Mouse (Mus musculus) gastrocnemius, postnatal 25 days (tissue): ENCODE data around the gene Cbx1. TPM values are rescaled to one million over a fixed set of nuclear protein-coding genes. Genes with fewer than 3 reads are reported as not detected.
"Not testable (repeated sequence)": the region's sequence is repeated elsewhere in the genome, so short reads cannot be mapped to it uniquely, and the experiment has no call there.

Experiments
- DNase-seq: peaks from one replicate; pipeline ENCODE4 v3.0.0; 2022
- total RNA-seq, 2 experiments: library from RNA; stranded (reverse); gene quantifications; 1 replicate in 1 of 2; 2 replicates in 1 of 2; pipeline ENCODE4 v1.2.3; 2021

Cbx1 gene
- total RNA-seq, 2 experiments from 2014 or later, result 32.8 to 34.6 TPM

DNA sequence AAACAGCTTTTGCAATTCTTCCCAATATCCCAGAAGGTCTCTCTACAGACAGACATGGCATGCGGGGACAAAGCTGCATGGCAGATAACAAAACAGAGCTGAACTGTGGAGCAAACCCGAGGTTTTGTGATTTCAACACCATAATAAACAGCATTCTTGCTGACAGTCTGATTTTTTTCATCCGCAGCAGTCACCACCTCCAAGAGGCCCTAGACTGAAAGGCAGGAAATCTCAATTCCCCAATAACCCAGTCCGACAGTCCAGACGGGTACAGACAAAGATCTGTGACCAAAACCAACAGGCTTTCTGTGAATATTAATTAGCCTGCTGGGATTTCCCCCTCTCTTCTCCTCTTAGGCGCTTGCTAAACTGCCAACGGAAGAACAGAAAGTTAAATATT lies 13.3 kb upstream of the Cbx1 start:
- DNase-seq, result no peak

DNA sequence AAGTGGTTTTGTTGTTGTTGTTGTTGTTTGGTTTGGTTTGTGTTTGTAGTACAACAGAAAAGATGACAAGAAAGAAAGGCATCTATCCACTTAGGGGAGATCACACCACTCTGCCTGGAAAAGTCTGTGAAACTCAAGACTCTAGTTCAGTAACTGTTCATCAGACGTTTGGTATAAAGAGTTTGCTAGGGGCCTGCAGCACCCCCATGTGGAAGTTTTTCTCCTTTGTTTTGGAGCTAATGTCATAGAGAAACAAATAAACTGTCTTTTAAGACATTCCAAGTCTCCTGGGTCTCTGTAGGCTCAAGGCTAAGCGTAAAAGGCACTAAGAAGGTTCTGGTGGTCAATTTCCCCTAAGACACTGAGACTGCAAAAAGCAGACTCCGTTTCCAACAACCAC lies 12.9 kb upstream of the Cbx1 start:
- DNase-seq, result no peak

DNA sequence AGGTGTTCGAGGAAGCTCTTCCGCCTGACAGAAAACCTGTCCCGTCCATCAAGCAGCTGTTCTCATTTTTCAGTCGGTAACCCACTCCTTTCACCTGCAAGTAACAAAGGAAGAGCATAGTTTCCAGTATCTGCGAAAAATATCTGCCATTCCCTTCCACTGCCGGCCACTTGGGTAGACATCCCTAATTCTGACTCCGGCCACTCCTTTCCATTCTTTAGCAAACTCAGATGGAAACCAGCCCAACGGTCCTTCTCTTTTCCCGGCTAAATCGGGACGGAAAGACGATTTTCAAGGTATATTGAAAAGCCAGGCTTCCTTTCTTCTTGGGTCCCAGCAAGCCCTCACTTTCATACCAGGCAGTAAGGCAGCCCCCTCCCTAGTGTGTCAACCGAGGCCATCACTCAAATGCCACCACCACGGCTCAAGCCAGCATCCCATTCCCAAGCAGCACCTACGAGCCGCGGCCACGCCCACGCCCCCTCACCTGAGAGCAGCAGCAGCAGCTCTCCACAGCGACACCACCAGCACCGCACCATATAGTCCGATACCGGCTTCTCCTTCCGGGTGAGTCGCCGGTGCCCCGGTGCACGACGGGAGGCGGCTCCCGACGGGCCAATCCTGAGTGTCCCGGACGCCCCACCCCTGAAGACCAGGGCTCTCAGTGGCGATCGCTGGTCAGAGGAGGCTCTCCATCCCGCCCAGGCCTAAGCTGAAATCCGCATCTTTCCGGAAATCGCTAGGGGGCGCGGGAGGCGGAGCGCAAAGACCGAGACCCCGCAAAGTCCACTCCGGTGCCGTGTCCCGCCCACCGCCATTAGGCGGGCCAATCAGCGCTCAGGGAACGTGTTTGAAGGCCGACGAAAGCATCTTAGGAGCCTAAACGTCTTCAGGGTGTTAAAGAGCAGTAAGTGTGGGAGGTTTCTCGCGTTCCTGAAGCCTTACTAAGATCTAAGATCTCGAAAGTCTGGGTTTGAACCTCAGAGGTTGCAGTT lies 11.7 kb upstream of the Cbx1 start, which contains the start of gene Snx11:
Snx11 (minus strand) TSS at position 592 of the 995 bp plus-strand sequence.
- DNase-seq, result peak; percentile 100

DNA sequence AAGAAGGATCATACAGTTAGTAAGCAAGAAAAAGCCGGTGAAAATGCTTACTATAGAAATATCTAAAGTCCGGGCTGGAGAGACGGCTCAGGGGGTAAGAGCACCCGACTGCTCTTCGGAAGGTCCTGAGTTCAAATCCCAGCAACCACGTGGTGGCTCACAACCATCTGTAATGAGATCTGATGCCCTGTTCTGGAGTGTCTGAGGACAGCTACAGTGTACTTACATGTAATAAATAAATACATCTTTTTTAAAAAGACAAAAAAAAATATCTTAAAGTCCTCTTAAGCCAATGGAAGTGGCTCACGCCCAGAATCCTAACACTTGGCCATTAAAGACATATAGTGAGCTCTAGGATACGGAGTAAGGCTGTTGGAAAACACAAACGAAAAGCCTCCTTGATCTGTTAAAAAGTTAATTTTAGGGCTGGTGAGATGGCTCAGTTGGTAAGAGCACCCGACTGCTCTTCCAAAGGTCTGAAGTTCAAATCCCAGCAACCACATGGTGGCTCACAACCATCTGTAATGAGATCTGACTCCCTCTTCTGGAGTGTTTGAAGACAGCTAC lies 10.8 kb upstream of the Cbx1 start:
- not testable (repeated sequence) for DNase-seq

DNA sequence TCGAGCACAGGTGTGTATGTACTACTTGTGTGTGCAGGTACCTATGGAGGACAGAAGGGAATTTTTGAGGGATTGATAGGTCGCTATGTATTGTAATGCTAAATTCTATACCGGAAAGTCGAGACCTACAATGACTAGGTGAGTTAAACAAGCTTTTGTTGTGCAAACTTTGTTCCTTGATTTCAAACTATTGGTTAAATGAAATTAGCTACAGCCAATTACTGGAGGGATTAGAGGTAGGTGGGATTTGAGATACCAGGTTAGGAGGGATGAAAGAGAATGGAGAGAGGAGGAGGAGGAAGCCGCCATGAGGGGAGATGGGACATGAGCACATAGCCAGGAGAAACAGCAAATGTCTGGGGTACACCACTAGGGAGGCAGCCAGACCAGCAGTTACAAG lies 8.6 kb upstream of the Cbx1 start:
- no peak for DNase-seq

DNA sequence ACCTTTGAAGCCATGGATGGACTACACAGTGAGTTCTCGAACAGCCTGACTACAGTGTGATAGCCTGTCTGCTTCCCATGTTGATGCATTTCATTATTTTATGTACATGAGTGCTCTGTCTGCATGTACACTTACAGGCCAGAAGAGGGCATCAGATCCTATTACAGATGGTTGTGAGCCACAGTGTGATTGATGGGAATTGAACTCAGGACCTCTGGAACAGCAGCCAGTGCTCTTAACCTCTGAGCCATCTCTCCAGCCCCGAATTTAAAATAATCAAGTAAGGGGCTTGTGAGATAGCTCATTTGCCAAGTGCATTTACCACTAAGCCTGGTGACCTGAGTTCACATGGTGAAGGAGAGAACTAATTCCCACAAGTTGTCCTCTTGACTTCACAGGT lies 7.5 kb upstream of the Cbx1 start:
- no peak for DNase-seq

DNA sequence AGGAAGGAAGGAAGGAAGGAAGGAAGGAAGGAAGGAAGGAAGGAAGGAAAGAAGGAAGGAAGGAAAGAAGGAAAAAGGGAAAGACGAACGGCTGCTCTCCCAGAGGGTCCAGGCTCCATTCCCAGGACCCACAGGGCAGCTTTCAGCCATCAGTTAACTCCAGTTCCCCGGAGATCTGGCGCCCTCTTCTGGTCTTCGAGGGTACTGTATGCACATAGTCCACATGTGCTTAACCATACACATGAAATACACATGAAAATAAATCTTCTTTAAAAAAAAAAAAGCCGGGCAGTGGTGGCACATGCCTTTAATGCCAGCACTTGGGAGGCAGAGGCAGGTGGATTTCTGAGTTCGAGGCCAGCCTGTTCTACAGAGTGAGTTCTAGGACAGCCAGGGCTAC lies 4.1 kb upstream of the Cbx1 start:
- not testable (repeated sequence) for DNase-seq

DNA sequence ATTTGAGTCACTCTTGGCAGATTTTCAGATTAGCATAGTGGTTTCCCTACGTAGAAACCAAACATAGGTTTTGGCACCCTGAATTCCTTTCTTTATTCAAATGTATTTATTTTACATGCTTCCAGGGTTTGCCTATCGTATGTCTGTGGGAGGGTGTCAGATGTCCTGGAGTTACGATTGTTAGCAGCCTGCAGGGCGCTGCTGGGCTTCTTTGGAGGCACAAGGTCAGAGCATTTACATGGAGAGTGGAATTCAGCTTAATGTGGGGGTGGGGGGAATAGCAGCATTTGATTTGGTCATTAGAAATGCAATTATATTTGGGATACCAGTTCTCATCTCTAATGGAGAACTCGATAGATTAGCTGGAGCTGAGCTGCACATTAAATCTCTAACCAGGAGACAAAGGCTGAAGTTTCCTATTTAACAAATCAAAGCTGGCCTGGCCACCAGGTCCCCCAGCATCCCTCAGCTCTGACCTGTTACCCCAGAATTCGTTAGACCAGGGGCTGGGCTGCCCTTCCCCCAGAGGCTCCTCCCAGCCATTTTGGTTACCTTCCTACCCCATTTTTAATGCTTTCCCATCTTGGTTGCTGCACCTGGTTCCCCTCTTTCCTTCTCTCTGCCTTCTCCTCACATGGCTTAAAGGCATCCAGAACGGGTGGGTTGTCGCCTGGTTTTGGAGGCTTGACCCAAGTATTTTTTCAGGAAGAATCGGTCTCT lies 2.0 kb upstream of the Cbx1 start:
- DNase-seq, result no peak

DNA sequence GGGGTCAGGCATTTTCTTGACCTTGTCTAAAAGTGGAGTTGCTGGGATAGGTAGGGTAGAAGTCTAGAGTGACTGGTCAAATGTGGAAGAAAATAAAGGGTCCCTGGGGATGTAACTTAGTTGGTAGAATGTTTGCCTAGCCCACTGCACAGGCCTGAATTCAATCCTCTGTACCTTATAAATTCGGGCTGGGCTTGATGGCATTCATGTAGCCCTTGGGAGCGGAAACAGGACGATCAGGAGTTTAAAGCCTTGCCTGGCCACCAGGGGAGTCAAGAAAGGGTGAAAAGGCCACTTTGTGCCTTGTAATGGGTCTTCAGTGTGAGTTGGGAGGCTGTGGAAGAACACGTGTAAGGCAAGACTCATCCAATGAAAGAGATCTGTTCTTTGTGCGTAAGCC lies 1.1 kb downstream of the Cbx1 start:
- DNase-seq, result no peak

DNA sequence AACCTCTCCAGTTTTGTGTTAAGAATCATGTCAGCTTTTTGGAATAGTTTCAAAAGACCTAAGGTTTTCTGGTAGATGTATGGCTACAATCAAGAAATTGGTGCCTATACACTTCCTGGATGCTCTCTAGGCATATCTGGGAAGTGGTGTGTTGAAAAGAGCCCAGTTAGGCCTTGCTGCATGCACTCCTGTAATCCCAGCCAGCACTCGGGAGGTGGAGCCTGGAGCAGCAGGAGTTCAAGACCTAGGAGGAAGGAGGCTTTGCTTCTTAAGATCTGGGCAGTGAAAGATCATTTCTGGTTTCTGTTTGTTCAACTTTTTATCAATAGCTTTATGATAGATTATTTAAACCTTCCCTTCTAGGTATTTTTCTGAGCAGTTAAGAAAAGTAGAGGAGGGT lies 1.8 kb downstream of the Cbx1 start:
- no peak for DNase-seq

DNA sequence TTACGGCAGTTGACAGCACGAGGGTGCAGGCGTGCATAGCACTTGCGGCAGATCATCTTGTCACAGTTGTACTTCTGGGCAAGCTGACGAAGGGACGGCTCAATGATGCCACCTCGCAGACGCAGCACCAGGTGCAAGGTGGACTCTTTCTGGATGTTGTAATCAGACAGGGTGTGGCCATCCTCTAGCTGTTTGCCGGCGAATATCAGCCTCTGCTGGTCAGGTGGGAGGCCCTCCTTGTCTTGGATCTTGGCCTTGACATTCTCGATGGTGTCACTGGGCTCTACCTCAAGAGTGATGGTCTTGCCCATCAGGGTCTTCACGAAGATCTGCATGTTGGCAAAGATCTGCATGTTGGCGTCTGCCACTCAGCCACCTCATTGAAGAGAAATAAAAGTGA lies 6.6 kb downstream of the Cbx1 start:
- DNase-seq, result no peak

DNA sequence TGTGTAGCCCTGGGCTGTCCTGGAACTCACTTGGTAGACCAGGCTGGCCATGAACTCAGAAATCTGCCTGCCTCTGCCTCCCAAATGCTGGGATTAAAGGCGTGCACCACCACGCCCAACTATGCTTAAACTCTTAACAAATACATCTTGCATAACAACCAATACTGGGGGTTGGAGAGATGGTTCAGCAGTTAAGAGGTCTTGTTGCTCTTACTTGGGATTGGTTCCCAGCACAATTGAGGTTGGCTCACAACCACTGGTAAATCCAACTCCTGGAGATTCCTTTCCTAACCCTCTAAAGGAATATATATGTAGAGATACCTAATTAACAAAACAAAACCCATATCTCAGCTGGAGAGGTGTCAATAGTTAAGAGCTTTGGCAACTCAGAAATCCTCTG lies 7.2 kb downstream of the Cbx1 start:
- no peak for DNase-seq

DNA sequence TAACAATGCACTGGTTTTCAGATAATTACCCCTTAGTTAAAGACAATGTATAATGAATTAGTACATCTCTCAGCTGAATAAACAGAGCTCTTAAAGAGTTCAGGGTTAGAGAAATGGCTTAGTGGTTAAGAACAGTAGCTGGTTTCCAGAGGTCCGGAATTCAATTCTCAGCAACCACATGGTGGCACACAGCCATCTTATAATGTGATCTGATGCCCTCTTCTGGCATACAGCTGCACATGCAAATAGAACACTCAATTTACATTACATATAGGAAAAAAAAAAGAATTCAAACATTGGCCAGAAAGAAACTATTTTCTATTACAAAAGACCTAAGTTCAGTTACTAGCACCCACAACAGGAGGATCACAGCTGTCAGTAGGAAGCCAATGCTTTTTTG lies 7.7 kb downstream of the Cbx1 start:
- DNase-seq, result no peak

DNA sequence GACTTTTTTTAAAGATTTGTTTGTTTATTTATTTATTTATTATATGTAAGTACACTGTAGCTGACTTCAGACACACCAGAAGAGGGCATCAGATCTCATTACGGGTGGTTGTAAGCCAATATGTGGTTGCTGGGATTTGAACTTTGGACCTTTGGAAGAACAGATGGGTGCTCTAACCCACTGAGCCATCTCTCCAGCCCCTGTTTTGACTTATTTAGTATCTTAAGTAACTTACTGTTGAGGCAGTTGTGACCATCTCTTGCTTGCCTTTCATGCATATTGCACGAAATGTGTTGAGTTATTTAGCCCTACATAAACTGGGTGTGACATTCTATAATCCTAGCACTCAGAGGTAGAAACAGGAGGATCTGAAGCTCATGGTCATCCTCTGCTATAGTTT lies 10.6 kb downstream of the Cbx1 start:
- DNase-seq, result no peak

DNA sequence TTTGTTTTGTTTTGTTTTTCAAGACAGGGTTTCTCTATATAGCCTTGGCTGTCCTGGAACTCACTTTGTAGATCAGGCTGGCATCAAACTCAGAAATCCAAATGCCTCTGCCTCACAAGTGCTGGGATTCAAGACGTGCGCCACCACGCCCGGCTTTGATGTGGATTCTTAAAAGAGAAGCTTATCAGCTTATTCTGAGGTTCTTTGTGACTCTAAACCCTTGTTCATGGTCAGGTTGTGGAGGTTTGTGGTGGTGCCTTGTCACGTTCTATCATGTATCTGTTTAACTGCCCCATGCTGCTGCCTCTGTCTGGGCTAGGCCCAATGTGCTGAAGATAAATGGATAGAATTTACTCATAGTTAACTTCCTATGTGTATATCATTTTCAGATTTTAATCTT lies 16.7 kb downstream of the Cbx1 start:
- DNase-seq, result no peak

DNA sequence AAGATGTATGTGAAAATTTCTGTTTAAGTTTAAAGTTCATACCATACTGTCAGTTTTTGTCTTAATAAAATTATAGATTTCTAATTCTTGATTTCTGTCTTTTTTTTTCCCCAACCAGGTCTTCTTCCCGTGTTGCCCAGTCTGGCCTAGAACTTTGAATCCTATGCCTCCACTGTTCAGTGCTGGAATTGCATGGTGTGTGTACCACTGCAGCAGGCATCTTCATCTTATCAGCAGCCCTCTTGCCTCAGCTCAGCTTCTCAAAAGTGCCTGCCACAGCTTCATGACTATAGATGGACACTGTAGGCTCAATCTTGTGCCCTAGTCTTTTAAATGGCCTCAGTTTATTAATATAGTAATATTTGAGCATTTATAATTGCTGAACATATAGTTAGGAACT lies 19.1 kb downstream of the Cbx1 start:
- DNase-seq, result no peak

DNA sequence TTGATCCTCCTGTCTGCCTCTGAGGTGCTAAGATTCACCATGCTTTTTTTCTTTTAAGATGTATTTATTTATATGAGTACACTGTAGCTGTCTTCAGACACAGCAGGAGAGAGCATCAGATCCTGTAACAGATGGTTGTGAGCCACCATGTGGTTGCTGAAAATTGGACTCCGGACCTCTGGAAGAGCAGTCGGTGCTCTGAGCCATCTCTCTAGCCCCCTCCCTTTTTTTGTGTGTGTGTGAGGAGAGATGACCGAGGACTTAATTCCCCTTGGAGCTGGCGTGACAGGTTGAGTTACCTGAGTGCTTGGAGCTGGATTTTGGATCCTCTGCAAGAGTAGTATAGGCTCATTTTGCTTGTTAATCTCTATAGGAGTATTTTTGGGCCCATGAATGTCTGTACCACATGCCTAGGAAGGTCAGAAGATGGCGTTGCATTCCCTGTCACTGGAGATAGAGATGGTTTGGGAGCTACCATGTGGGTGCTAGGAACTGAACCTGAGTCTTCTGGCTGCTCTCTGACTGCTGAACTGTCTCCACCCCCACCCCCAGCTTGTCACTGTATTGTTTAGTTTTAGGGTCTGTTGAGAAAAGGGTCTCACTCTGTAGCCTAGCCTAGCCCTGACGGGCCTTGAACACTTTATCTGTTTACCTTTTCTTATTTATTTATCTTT lies 20.8 kb downstream of the Cbx1 start:
- no peak for DNase-seq

DNA sequence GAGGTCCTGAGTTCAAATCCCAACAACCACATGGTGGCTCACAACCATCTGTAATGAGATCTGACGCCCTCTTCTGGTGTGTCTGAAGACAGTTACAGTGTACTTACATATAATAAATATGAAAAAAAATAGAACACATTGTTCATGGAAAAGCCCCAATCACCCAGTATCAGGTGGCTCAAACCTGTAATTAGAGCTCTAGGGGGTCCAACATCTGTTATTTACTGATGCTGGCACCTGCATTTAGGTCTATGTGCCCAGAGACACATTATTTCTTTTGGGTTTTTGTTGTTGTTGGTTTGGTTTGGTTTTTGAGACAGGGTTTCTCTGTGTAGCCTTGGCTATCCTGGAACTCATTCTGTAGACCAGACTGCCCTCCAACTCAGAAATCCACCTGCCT lies 22.3 kb downstream of the Cbx1 start:
- DNase-seq, result not testable (repeated sequence)

DNA sequence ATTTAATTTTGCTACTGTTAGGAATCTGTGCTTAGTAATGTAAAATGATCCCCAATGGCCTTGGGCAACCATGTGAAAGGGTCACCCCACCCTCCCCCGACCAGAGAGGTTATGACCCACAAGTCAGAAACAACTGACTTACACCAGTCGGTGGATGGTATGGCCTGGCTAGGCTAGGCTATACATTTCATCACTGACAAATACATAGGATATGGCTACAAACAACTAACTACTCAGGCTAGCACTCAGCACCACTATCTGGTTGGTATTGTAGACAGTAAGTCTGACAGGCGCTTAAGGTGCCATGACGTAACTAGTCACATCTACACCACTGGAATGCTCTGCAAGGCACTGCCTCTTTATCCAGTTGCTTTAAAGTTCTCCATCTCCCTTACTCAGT lies 24.5 kb downstream of the Cbx1 start:
- DNase-seq, result no peak

DNA sequence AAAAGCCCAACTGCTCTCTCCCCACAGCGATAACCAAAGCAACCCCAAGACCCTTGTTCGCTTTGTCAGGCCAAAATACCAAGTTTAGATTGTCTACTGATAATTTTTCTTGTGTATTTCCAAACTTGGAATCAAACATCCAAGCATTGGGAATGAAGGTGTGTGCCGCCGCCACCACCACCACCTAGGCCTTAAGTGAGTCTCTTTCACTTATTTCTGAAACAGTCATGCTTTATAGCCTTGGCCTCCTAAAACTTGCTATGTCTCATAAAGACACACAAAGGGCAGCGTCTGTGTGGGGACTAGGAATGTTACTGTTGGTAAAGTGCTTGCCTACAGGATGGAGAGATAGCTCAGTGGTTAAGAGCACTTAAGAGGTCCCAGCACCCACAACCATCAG lies 25.0 kb downstream of the Cbx1 start:
- no peak for DNase-seq

DNA sequence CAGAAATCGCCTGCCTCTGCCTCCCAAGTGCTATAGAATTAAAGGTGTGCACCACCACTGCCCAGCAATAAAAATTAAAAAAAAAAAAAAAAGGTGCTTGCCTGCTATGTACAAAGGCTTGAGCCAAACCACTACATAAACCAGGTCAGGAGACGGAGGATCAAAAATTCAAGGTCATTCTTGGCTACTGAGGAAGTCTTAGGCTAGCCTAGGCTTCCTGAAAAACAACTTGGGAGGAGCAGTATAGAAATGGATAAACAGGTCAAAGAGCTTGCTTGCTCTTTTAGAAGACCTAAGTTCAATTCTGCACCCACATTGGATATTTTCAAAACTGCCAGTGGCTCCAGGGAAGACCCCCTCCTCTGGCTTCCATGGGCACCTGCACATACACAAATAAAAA lies 25.5 kb downstream of the Cbx1 start:
- DNase-seq, result no peak

DNA sequence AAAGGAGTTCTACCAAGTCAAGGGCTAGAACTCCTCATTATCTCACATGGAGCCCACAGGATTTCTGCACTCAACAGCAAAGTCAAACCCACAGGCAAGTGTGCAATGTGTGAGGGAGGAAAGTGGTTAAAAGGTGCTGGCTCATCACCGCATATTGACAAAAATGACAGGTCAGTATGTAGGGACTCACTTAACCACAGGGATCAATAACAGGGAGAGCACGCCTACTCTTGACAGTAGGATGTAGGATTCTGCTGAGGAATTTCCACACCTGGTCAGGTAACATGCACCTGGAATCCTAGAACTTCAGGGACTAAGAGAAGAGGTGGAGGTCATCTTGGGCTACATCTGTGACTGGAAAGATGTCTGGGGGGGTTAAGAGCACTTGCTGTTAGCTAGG lies 27.0 kb downstream of the Cbx1 start:
- no peak for DNase-seq

DNA sequence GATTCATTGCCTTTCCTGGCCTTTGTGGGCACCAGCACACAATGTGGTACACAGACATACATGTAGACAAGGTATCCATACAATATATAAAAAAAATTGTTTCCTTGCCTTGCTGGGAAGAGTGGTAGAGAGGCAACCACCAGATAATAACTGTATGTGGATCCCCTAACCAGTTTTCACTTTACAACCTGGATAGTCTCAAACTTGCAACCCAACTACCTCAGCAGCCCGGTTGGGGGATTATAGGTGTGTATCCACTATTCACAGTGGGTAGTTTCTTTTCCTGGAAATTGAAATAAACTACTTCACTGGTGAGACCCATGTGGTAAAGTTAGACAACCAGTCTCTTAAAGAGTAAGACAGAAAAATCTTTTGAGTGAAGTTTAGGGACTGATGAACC lies 27.6 kb downstream of the Cbx1 start:
- no peak for DNase-seq
